Mouse (Mus musculus) monocyte, adult 2 months (primary cell): ENCODE measurements at regions not wholly inside any gene's neighbourhood (a gene's known extent, or its start where the extent isn't known, plus 50 kb on each side); places are given as distances from the start of the nearest gene placed in this dataset.
"Not testable (repeated sequence)": the region's sequence is repeated elsewhere in the genome, so short reads cannot be mapped to it uniquely, and the experiment has no call there.

ENCODE experiments used
- DNase-seq, 2 experiments: peaks; one replicate each; pipeline ENCODE4 v3.0.0; 2022; ENCODE audit warnings: low spot score in 2 of 2, low read depth in 1 of 2

DNA sequence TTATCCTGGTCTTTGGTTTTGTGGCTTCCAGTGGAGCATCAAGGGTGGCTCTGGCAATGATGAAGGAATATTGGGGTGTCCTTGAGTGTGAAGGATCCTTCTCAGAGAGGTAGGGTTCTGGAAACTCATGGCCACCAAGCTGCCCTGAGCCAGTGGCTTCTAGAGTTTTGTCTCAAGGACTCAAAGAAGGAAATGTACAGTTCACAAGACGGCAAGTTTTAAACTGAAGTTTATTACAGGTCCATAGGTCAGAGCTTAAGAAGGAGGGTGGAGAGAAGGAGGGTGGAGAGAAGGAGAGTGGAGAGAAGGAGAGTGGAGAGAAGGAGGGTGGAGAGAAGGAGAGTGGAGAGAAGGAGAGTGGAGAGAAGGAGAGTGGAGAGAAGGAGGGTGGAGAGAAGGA is 178.0 kb downstream of the Wdr11 start:
- DNase-seq = not testable (repeated sequence)

DNA sequence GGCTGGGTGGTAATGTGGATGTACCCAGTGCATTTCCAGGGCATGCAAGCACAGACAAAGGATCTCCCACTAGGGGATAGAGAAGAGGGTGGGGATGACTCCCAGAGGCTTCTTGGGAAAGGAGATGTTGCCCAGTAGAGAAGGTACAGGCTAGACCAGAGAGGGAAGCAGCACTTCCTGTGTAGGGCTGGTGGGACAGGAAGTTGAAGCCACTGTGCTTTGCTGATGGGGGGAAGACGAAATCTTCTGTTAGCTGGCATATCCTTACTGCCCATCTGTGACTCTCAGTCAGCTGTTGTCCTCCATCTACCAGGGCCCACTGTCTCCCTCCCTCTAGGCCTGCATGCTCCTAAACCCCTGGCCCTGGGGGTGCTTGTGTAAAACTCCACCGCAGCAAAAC is 180.2 kb downstream of the Wdr11 start:
- DNase-seq = no peak

DNA sequence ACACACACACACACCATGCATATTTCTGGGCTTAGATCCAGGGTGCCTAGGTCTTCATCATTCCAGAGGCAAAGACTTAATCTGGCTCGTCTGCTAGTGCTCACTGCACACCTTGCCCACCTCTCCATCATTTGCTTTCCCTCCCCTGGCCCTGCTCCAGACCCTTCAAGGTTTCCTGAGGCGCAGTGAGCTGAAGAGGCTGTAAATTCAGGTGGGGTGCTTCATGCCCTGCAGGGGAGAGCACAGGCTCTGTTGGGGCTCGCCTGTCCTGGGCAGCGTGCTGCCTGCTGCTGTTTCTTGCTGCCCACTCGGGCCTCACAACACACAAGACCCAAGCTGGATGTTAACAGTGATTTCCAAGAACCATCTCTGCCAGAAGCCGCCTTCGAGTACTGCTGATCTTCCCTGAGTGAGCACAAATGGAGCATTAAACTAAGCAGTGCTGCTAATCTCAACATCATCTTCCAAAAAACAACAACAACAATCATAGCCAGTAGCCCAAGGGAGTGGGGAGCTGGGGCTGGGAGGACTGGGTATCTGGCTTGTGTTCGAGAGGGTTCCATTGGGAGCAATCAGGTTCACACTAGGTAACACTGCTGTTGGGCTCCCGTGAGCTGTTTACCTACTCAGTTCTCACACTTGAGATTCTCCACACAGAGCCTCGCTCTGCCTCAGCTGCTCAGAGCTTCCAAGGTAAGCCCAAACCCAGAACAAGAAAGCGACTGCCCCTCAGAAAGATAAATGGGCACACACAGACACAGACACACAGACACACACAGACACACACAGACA is 181.1 kb downstream of the Wdr11 start:
- no peak for DNase-seq

DNA sequence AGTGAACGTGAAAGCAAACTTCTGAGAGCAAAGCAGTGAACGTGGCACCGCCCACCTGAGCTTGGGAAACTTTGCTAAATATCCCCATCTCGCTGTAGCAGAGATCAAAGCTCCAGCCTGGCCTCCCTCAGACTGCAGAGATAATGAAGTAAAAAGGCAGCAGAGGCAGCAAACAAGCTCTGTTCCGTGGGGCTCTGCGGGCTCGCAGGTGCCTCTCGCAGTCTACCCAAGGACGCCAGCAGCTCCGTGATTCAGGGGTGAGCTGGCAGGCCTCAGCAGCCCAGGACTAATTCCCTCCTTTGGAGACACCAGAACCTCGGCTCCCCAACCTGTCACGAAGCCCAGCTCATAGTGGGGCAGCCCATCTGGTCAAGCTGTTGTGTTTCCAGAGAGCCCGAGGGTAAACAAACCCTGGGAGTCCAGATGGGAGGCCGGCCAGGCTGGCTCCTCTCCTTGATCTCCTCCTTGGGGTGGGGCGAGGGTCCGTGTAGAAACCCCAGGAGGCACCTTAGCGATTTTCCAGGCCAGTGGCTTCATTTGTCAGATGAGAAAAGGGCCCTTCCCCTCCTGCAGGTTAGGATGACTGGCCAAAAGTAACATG is 182.7 kb downstream of the Wdr11 start:
- DNase-seq = no peak

DNA sequence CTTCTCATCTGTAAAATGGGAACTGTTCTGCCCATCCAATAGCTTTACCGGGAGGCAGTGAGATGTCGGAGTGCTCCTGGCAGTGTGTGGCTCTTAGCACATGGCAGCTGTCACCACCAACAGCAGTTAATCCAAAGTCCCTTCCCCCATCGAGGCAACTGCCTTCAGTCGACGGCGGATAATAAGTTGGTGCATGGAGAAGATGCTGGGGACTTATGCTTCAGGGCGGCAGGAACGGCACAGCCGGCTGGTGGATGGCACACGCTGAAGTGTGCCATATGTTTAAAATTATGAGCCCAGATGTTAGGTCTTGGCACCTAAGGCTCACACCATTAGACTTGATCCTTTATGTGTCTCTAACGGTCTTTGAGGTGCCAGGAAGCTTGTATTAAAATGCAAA is 183.5 kb downstream of the Wdr11 start:
- no peak for DNase-seq

DNA sequence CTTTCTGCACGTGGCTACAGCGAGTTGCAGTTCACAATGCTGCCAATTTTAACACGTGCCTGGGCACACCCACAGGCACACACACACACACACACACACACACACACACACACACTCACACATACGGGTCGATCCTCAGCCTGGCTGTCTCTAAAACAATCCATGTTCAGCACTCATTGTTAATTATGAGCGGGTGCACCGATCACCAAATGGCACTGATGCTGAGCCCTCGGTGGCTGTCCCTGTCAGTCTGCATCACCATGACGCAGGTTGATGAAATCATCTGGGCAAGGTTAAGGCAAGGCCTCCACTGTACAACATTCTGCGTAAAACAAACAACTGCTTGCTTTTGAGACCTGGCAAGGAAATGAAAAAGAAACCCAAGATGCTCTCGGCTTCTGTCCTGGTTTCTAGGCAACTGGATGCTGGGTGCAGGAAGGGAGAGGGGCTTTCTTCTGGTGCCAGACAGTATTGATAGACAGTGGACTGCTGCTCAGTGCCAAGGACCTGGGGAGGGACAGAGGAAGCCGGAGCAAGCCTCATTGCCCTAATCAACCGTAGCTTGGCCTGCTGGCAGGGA is 187.3 kb downstream of the Wdr11 start:
- DNase-seq = no peak

DNA sequence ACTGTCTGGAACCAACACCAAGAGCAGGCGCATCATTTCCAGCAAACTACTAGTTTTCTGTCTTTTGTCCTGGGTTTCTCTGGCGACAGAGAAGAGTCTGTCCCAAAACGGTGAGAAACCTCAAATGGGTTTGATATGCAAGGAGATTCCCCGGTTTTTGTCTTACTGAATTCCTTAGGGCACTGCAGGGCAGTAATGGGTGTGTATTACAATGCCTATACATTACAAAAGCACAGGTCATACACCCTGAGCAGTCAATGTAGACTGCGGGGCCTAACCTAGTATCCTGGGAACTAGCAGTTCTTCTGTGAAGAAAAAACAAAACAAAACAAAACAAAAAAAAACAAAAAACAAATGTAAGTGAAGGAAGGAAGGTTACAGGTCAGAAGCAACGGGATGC is 188.3 kb downstream of the Wdr11 start:
- DNase-seq = no peak

DNA sequence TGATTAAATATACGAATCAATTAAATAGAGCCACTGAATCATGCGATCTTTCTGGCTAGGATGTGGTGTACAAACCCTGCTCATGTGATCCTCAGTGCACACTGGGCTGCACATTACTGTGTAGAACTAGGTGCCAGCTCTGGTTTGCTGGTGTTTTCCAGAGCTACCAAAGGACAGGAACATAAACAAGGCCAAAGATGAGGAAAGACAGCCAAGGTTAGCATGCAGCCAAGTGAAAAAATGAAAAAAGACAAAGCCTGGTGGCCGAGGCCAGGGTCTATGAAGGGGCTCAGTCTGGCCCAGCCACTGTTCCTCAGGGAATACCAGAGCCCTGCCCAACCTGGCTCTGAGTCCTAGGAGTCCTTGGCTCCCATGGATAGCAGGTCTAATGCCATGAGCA is 190.1 kb downstream of the Wdr11 start:
- no peak for DNase-seq

DNA sequence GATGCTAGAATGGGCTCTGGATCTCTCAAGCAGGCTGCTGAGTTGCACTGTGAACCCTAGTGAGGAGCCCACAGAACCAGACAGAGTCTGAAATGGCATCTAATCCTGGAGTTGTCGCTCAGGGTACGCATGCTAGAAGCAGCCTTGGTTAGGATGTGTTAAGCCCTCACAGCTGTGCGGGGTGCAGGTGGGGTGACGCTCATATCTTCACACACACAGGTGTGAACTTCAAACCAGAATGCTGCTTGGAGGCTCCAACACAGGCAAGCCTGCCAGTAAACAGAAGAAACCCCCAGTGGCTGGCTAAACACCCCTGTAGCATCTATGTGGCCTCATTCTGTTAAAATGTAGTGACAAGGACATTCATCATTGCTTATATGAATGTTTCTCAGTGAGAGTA is 193.3 kb downstream of the Wdr11 start:
- DNase-seq = no peak

DNA sequence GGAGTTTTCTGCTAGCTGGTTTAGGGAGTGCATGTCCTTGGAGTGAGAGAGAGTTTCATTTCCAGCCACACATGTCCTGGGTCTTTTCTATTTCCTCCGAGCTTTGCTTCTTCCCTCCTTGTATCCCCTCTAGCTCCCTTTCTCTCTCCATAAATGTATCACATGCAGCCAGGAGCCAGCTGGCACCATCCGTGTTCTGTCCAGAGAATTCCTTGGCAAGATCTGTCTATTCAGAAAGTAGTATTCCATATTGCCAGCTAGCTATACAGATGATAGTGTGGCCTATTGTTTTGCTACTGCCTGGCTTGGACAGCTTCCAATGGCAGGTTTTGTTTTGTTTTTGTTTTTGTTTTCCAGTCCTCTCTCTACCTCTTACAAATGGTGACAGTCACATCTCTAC is 195.3 kb downstream of the Wdr11 start:
- no peak for DNase-seq

DNA sequence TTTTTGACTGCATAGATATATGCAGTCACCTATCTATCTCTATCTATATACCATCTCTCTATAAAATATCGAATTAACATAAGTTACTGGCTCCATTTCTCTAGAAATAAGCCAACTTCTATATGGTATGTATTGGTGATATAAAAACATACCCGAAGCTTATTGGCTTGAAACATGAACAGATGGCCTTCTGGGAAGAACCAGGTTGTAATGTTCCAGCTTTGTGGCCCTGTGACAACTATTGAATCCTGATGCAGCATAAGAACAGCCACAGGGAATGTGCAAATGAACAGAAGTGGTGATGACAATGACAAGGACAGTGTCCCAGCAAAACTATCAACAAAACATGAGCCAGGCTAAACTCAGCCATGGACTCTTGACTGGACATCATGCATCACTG is 196.1 kb downstream of the Wdr11 start:
- no peak for DNase-seq

DNA sequence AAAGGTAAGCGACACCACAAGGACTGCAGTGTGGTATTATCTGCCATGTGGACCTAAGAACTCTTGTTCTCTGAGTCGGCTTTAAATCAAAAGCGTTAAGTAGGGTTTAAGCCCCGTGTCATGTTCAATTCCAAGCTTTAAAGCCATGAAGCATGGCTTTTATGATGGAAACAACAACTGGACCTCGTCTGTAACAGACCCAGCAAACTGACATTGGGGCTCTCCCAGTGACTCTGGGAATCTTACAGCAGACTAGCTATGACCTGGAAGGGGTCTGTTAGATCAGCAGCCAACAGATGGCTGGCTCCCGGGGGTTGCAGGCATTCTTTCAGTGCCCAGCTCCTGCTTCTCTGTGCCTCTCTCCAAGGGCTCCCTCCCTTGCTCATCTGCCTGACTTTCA is 197.8 kb downstream of the Wdr11 start:
- DNase-seq = no peak

DNA sequence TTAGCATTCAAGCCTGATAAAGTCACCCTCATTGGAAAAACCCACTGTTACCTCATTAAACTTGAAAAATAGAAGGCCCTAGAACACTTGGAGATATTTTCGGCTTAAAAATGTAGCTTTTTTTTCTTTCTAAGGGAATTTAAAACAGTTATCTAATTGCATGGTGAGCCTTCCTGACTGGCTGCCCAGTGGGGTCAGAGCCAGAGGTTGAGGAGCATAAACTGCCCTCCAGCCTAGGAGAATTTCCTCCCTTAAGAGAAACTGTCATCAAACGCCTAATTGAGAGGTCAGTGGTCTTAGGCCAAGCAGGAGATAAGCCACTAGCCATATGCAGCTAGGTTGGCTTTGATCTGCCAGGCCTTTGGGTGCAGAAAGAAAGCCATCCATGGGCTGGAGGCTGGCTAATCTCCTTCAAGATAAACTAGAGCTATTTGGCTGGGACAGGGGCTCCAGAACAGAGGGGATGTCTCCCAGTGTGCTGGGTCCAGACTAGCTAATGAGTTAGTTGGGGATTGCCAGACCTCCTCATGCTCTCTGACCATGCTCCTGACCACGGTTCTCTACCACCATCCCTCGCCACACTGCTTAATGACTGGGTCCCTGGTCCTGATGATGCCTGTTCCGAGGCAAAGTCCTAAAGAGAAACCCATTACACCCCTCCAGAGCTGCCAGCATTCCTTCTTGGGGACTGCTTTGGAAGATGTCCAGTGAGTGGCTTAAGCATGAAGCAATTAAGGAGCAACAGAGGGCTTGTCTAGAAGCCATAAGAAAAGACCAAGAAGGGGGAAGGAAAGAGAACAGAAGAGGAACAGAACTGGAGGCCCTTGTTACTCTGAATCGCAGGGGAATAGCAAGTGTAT is 199.2 kb downstream of the Wdr11 start:
- no peak for DNase-seq

DNA sequence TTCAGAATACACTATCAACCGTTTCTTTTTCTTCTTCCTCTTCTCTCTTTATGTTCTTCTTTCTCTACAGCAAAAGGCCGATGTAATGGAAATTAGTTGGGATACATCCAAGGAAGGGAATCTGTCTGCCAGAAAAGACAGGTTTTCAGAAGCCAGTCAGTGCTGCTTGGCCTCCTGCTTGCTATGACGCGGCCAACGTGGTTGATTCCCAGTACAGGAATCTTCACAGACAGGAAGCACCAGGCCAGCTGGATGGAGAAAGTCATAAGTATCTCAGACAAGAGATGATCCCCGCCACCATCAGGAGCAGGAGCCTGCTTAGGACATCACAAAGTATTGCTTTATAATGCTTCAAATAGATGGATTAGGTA is 199.8 kb downstream of the Wdr11 start:
- no peak for DNase-seq

DNA sequence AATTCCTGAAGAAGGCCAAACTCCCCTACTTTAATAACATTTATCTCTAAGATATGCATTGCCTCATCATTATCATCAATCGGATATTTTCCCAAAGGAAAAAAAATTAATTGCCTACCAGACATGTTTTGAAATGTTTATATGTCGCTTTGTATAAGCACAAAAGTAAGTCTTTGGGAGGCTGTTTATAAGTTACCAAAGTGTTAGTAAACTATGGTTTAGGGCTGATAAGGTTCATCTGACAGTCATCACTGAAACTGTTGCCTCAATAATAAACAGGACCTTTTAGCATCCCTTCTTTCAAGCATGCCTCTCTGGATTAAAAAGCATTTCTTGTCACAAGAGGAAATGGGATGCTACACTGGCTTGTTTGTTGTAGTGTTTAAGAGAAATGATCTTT is 202.1 kb downstream of the Wdr11 start:
- DNase-seq = no peak

DNA sequence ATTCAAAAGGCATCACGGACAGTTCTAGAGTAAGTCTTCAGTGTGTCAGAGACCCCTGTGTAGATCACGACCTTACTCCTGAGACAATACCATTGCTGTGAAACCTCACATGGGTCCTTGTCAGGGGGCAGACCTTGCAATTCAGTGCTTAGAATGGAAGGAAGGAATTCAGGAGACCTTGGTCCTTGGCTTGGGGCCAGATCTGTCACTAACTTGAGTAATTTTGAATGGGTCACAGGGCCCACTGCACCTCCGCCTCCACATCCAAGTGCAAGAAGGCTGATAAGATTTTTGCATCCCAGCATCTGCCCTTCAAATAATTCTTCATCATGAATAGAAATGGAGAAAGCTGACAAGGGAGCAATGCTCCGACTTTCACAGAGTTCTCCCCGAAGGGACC is 202.6 kb downstream of the Wdr11 start:
- no peak for DNase-seq

DNA sequence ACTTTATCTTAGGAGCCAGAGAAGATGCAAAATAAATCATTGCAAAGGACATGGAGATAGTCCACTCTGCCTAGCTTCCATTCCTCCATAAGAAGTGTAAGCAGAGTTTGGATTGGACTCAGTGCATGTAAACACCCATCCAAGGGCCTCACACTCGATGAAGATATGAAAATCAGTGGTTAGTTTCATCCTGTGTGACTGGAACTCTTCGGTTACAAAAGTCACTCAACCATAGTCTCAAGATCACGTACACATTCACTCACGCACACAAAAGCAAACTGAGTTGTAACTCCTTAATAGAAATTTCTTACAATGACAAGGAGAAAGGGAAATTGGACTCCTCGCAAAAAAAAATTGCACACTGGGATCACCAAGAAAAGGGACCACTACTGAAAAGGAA is 206.9 kb downstream of the Wdr11 start:
- no peak for DNase-seq

DNA sequence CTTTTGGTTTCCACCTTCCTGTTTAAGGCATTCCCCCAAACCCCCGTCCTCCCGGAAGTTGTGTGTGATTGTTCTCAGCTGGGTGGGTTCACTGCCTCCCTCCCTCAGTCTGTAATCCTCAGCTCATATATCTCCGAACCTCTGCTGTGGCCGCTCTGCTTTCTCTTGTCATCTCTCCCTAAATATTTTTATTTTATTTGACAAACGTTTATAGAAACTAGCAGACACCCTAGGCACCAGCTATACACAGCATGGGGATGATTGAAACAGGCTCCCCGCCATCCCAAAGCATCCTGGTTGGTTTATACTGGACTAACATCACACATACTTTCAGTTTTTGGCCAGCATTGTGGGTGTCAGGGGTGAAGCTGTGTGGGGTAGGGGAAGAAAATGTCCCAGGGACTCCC is 208.8 kb downstream of the Wdr11 start:
- DNase-seq = no peak

DNA sequence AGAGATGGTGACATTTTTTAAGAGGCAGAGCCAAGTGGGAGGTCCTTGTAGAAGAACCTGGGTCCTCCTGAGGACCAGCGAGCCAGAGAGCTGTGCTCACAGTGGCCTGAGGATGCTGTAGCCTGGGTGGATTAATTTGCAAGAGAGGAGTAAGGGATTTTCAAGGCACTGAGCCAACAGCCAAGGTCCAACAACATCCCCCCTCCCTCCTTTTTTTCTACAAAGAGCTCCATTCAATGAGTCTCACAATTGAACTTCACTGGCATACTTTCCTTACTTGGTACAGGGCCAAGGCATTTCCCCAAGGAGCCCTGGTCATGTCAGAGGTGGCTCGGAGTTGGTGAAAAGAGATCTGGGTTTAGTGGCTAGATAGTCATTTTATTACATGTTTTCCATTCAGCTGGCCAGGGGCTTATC is 209.8 kb downstream of the Wdr11 start:
- DNase-seq = no peak

DNA sequence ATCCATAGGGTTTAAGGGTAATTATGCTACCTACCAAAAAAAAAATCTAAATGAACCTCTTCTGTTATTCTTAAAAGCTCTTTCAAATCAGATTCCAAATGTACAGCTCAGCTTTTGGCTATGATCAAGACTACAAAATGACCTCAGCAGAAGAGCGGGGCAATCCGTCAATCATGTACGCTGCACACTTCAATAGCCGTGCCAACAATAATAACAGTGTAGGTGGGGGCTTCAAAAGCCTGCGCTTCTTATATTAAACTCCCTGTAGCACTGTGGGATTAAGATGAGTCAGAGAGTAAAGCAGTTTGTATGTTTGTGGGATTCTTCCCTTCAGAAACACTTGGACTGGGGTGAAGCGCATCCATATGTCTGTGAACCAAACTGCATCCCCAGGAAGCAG is 210.5 kb downstream of the Wdr11 start:
- DNase-seq = no peak

DNA sequence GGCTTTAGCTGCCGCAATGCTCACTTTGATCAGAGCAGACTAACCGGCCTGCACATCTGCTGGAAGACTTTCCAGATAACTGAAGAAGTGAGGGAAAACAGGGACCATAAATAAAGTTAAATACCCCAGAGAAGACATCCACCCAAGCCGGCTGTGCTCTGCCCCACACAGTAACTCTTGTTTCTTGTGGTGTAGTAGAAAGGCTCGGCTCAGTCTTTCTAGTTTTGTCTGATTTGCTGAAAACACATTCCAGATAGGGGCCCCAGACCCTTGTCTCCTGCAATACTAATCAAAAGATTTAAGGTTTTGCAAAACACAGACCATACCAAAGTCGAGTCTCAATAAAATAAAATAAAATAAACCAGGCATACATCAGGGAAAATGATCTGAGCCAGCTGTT is 213.7 kb downstream of the Wdr11 start:
- no peak for DNase-seq

DNA sequence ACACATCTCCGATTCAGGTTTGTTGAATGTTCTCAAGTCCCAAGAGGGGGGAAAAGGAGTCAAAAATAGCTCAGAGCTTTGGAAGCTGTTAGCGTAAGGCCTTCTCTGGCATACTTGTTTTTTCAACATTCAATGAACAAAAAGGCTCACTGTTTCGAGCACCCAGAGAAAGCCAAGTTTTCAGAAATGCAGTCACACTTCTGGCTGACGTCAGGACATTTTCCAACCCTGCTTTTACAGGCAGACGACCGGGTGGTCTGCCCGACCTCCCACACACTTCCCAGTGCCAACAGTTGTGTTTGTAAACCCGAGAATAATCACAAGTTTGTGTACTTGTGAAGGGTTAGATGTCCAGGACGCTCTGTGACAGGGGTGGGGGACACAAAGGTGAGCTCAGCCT is 218.5 kb downstream of the Wdr11 start:
- DNase-seq = no peak
